Mouse (Mus musculus): ENCODE results near the gene Lrit3. TPM values are rescaled to one million over a fixed set of nuclear protein-coding genes. Genes with fewer than 3 reads are reported as not detected.

The Lrit3 gene
- polyA plus RNA-seq (2012; ENCODE audit: insufficient read depth, insufficient read length, low replicate concordance, missing spikeins): not detected in 2 replicates

DNA sequence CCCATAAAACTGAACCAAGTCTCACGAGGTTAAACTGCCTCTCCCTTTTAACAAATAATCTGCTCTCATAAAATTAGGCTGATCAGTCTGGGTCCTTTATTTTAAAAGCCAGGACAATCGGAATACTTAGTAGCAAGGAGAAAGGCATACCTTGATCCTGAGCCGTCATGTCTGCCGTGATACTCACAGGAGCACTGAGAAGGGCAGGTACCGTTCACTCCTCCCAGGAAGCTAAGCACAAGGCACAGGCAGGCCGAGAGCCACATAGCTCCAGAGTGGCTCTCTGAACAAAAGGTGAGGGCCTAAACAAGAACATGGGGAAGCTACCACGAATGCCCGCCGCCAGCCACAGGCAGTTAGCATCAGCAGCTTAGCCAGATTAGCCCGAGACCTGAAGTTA lies at the start of gene Lrit3:
TSS of gene Lrit3 (minus strand) at position 266 of the 400 bp plus-strand sequence.
- Histone ChIP-seq H3K4me3 (ENCODE audit: insufficient read depth, low read depth, low read length) (no peak within 1 kb of the TSS), H3K4me1 (ENCODE audit: control insufficient read depth, insufficient read depth, low read length) (no peaks in the 10 kb centered on the region), H3K27ac (ENCODE audit: insufficient read depth, low read depth, low read length) (no peak within 1 kb of the TSS)
- no peak for TF ChIP-seq CTCF (IDR thresholded peaks at IDR 0.05; ENCODE audit: insufficient read depth, low read depth, low read length)
- TF ChIP-seq POLR2A (IDR thresholded peaks at IDR 0.05; ENCODE audit: insufficient read depth, low read depth, low read length): no peak
- WGBS: 82% methylated on average over 10 of the region's 10 CpGs

GRCm38 (mm10) chr3:129846846-129847245 lies 43.0 kb upstream of the Lrit3 start:
- Histone ChIP-seq H3K4me1 (ENCODE audit: control insufficient read depth, insufficient read depth, low read length) (no peaks in the 10 kb centered on the region), H3K27ac (ENCODE audit: insufficient read depth, low read depth, low read length) (no peak overlapping the region), H3K4me3 (ENCODE audit: insufficient read depth, low read depth, low read length) (no peak overlapping the region)
- TF ChIP-seq POLR2A (IDR thresholded peaks at IDR 0.05; ENCODE audit: insufficient read depth, low read depth, low read length) (no peak), CTCF (IDR thresholded peaks at IDR 0.05; ENCODE audit: insufficient read depth, low read depth, low read length) (no peak)
- WGBS: 83% methylated on average over 7 of the region's 7 CpGs

DNA sequence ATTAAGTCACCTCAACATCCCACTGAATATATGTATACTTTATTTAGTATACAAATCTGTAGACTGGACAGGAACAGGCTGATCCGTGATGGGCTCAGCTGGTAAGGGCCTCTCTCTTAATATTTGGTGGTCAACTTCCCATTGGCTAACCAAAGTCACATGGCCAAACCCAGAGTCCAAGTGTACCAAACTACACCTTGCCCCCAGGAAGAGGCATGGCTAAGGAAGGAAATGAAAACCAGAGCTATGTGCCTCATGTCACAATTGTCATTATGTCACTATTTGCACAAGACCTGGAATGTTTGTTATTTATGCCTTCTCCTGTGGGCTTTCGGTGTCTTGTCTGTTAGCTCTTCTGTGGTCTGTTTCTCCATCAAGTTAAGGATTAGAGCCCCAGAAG lies 42.0 kb upstream of the Lrit3 start:
- Histone ChIP-seq H3K4me3 (ENCODE audit: insufficient read depth, low read depth, low read length) (no peak overlapping the region), H3K4me1 (ENCODE audit: control insufficient read depth, insufficient read depth, low read length) (no peaks in the 10 kb centered on the region), H3K27ac (ENCODE audit: insufficient read depth, low read depth, low read length) (no peak overlapping the region)
- 86% methylated on average over 2 of the region's 2 CpGs for WGBS
- TF ChIP-seq POLR2A (IDR thresholded peaks at IDR 0.05; ENCODE audit: insufficient read depth, low read depth, low read length): no peak
- no peak for TF ChIP-seq CTCF (IDR thresholded peaks at IDR 0.05; ENCODE audit: insufficient read depth, low read depth, low read length)

DNA sequence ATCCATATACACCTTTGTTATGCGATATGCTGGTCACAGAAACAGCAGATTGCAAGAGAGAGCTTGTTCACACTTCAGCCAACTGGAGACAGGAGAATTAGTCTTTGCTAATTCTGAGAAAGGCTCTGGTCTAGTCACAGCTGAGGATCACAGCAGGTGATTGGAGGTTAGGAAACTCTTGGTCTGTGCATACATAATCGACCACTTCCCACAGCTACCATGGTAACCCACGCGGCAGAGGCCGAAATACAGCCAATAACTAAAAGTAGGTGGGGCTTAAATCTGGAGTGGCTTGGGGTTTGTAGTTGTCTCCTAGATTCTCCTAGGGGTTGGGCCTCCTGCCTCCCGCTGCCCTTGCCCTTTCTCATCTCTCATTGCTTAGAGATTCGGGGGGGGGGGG lies 34.2 kb upstream of the Lrit3 start:
- TF ChIP-seq CTCF (IDR thresholded peaks at IDR 0.05; ENCODE audit: insufficient read depth, low read depth, low read length): no peak
- TF ChIP-seq POLR2A (IDR thresholded peaks at IDR 0.05; ENCODE audit: insufficient read depth, low read depth, low read length): no peak
- no peaks in the 10 kb centered on the region for H3K4me1 ChIP-seq (ENCODE audit: control insufficient read depth, insufficient read depth, low read length)
- no peak overlapping the region for H3K4me3 ChIP-seq (ENCODE audit: insufficient read depth, low read depth, low read length)
- no peak overlapping the region for H3K27ac ChIP-seq (ENCODE audit: insufficient read depth, low read depth, low read length)
- 51% methylated on average over 7 of the region's 7 CpGs for WGBS

GRCm38 (mm10) chr3:129836965-129837364 lies 33.1 kb upstream of the Lrit3 start:
- Histone ChIP-seq H3K27ac (ENCODE audit: insufficient read depth, low read depth, low read length) (no peak overlapping the region), H3K4me3 (ENCODE audit: insufficient read depth, low read depth, low read length) (no peak overlapping the region), H3K4me1 (ENCODE audit: control insufficient read depth, insufficient read depth, low read length) (no peaks in the 10 kb centered on the region)
- 89% methylated on average over 6 of the region's 6 CpGs for WGBS
- TF ChIP-seq POLR2A (IDR thresholded peaks at IDR 0.05; ENCODE audit: insufficient read depth, low read depth, low read length): no peak
- TF ChIP-seq CTCF (IDR thresholded peaks at IDR 0.05; ENCODE audit: insufficient read depth, low read depth, low read length): no peak

GRCm38 (mm10) chr3:129836051-129836697 lies 32.3 kb upstream of the Lrit3 start:
- Histone ChIP-seq H3K4me1 (ENCODE audit: control insufficient read depth, insufficient read depth, low read length) (no peaks in the 10 kb centered on the region), H3K4me3 (ENCODE audit: insufficient read depth, low read depth, low read length) (no peak overlapping the region), H3K27ac (ENCODE audit: insufficient read depth, low read depth, low read length) (no peak overlapping the region)
- 11% methylated on average over 11 of the region's 11 CpGs for WGBS
- no peak for TF ChIP-seq POLR2A (IDR thresholded peaks at IDR 0.05; ENCODE audit: insufficient read depth, low read depth, low read length)
- TF ChIP-seq CTCF (IDR thresholded peaks at IDR 0.05; ENCODE audit: insufficient read depth, low read depth, low read length): no peak

- Histone ChIP-seq H3K4me3 (ENCODE audit: insufficient read depth, low read depth, low read length) (no peak within 1 kb of the TSS), H3K27ac (ENCODE audit: insufficient read depth, low read depth, low read length) (no peak within 1 kb of the TSS), H3K4me1 (ENCODE audit: control insufficient read depth, insufficient read depth, low read length) (no peaks in the 10 kb centered on the region)
- TF ChIP-seq POLR2A (IDR thresholded peaks at IDR 0.05; ENCODE audit: insufficient read depth, low read depth, low read length): no peak
- no peak for TF ChIP-seq CTCF (IDR thresholded peaks at IDR 0.05; ENCODE audit: insufficient read depth, low read depth, low read length)
- 56% methylated on average over 6 of the region's 6 CpGs for WGBS
Observed at GRCm38 (mm10) chr3:129835388-129835934, 31.6 kb upstream of the Lrit3 start, which contains the start of gene Cfi. Gene Cfi (plus strand): TSS chr3:129835884.

GRCm38 (mm10) chr3:129831035-129831568 lies 27.3 kb upstream of the Lrit3 start, which contains the start of gene Gar1:
Gene Gar1 (minus strand): TSS chr3:129831396.
- Histone ChIP-seq H3K27ac (ENCODE audit: insufficient read depth, low read depth, low read length) (peak within 1 kb of the TSS; percentile 73), H3K4me3 (ENCODE audit: insufficient read depth, low read depth, low read length) (peak within 1 kb of the TSS; percentile 84), H3K4me1 (ENCODE audit: control insufficient read depth, insufficient read depth, low read length) (peaks cover 2% of the 10 kb centered on the region; the same call in 1 of the 2 replicates)
- WGBS: under 1% methylated on average over 60 of the region's 60 CpGs
- TF ChIP-seq POLR2A (IDR thresholded peaks at IDR 0.05; ENCODE audit: insufficient read depth, low read depth, low read length): 0 out of 2 replicates have a peak, but pooled peaks have one; percentile 5
- TF ChIP-seq CTCF (IDR thresholded peaks at IDR 0.05; ENCODE audit: insufficient read depth, low read depth, low read length): no peak

DNA sequence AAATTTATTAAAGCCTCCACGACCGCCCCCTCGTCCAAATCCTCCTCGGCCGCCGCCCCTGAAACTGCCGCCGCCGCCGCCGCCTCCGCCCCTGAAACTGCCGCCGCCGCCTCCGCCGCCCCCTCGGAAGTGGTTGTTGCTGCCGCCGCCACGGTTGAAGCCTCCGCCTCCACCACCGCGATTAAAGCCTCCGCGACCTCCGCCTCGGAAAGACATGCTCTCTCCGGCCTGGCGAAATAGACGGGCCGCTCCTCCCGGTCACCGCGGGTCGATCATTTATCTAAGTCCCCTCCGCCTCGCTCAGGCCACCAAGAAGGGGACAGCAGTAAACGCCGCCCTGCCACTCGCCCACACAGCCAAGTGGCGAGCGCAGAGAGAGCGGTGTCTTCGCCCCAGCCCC lies 26.8 kb upstream of the Lrit3 start:
- H3K4me3 ChIP-seq (ENCODE audit: insufficient read depth, low read depth, low read length): peak overlapping the region; percentile 84
- under 1% methylated on average over 45 of the region's 45 CpGs for WGBS

More for the DNA sequence above, 26.8 kb upstream of the Lrit3 start:
- peaks cover 2% of the 10 kb centered on the region; the same call in 1 of the 2 replicates for H3K4me1 ChIP-seq (ENCODE audit: control insufficient read depth, insufficient read depth, low read length)
- TF ChIP-seq POLR2A (IDR thresholded peaks at IDR 0.05; ENCODE audit: insufficient read depth, low read depth, low read length): no peak
- no peak for TF ChIP-seq CTCF (IDR thresholded peaks at IDR 0.05; ENCODE audit: insufficient read depth, low read depth, low read length)
- peak overlapping the region; percentile 73; the same call in 1 of the 2 replicates for H3K27ac ChIP-seq (ENCODE audit: insufficient read depth, low read depth, low read length)

Measured in olfactory bulb, adult 2 months (tissue).